Mouse (Mus musculus): ENCODE measurements around the gene Ncoa7.
"Not testable (repeated sequence)": the region's sequence is repeated elsewhere in the genome, so short reads cannot be mapped to it uniquely, and the experiment has no call there.

Gene Ncoa7

GRCm38 (mm10) chr10:30678051-30678450 is 125.1 kb downstream of the Ncoa7 start:
- DNase-seq (ENCODE audit: low read depth in 1 of 2, low spot score in 2 of 2) = no peak

DNA sequence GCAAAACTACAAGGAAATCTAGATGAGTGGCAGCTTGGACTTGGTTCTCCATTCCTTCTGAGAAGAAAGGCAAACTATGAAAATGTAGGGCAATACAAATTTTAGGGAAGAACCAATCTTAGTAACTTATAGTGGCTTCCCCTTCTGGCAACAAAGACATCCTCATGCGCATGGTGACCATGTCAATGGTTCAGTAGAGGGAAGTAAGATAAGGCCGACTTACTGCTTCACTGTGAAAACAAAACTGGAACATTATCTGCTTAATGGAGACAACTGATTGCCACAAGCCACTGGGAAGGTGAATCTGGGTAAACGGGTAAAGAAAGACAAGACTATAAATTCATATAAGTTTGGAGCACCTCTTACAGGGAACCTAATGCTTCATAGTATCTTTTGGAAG is 128.3 kb downstream of the Ncoa7 start:
- DNase-seq (ENCODE audit: low read depth in 1 of 2, low spot score in 2 of 2) = no peak

DNA sequence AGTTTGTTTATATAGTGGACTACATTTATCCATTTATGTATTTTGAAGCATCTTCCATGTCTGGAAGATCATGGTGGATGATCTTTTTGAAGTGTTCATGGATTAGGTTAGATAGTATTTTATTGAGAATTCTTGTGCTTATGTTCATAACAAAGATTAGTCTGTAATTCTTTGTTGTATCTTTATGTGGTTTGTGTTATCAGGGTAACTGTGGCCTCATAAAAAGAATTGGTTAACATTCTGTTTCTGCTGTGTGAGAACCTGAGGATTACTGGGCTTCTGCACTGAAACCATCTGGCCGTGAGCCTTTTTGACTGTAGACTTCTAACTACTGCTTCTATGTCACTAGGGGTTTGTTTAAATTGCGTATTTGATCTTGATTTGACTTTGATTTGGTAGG is 136.5 kb downstream of the Ncoa7 start:
- DNase-seq (ENCODE audit: low read depth in 1 of 2, low spot score in 2 of 2) = no peak

DNA sequence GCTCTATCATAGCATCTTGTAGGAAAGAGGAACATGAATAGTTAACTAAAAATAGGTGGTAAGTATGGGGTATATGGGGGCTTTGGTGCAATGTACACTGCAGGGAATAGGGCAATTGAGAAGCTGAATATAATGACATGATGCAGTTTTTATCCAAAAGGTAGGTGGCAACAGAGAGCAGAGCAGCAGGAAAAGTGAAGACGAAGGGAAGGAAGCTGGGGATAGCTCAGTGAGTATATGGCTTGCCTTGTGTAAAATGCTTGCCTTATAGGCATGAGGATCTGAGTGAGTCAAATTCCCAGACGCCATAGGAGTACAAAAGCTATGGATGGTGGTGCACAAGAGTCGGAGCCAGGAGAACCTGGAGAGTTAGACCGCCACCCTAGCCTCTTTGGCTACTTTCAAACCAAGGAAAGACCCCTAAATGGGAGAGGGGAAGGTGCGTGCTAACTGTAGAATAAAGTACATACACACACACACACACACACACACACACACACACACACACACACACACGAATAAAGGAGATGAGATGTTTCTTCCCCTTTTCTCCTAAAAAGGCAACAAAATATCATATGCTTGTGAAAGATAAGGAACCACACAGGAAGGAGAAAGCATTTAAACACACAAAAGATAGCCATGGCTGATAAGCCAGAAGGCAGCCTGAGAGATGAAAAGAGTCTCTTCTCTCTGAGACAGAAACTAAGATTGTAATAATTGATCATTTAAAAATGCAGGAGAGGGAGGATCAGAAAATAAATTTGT is 142.4 kb downstream of the Ncoa7 start:
- DNase-seq (ENCODE audit: low read depth in 1 of 2, low spot score in 2 of 2) = no peak

GRCm38 (mm10) chr10:30655655-30656054 is 147.5 kb downstream of the Ncoa7 start:
- DNase-seq (ENCODE audit: low read depth in 1 of 2, low spot score in 2 of 2) = no peak

- DNase-seq (ENCODE audit: low read depth in 1 of 2, low spot score in 2 of 2) = no peak
These were observed 155.4 kb downstream of the Ncoa7 start for GRCm38 (mm10) chr10:30647681-30648080.

DNA sequence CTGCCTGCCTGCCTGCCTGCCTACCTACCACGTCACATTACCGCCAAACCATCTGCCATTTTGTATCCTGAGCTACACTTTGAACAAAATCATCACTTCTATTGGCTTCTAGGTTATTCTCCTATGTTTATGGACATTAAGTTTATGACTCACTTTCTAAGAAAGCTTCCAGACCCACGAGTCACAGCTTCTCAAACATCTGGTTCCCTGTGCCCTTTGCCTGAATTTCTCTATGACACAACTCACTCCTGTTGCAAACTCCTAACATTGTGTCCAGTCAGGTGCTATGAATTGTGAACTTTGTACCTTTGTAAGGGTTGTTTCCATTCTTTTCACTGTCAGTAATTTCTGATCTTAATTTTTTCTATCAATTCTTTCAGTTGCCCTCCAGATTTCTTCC is 164.9 kb downstream of the Ncoa7 start:
- DNase-seq (ENCODE audit: low read depth in 1 of 2, low spot score in 2 of 2) = no peak

GRCm38 (mm10) chr10:30636474-30637154 is 166.5 kb downstream of the Ncoa7 start:
- DNase-seq (ENCODE audit: low read depth in 1 of 2, low spot score in 2 of 2) = not testable (repeated sequence)

- no peak for DNase-seq (ENCODE audit: low read depth in 1 of 2, low spot score in 2 of 2)
These were observed 170.4 kb downstream of the Ncoa7 start for GRCm38 (mm10) chr10:30632718-30633117.

- DNase-seq (ENCODE audit: low read depth in 1 of 2, low spot score in 2 of 2) = no peak
These were observed 173.1 kb downstream of the Ncoa7 start for GRCm38 (mm10) chr10:30629977-30630376.

DNA sequence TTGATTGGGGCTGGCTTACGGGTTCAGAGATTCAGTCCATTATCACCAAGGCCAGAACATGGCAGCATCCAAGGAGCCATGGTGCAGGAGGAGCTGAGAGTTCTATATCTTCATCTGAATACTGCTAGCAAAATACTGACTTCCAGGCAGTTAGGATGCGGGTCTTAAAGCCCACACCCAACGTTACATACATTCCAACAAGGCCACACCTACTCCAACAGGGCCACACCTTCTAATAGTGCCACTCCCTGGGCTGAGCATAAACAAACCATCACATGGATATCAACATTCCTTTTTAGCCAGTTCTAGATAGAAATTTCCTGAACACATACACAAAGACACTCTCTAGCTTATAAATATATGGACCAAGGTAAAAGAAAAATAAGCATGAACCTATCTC is 173.6 kb downstream of the Ncoa7 start, which contains the start of gene Hint3:
Gene Hint3 (minus strand): TSS at position 120 of the 400 bp plus-strand sequence.
- no peak for DNase-seq (ENCODE audit: low read depth in 1 of 2, low spot score in 2 of 2)

GRCm38 (mm10) chr10:30628444-30628843 is 174.7 kb downstream of the Ncoa7 start:
- DNase-seq (ENCODE audit: low read depth in 1 of 2, low spot score in 2 of 2) = not testable (repeated sequence)

- DNase-seq (ENCODE audit: low read depth in 1 of 2, low spot score in 2 of 2) = no peak
These were observed 175.6 kb downstream of the Ncoa7 start for GRCm38 (mm10) chr10:30627548-30627947.

DNA sequence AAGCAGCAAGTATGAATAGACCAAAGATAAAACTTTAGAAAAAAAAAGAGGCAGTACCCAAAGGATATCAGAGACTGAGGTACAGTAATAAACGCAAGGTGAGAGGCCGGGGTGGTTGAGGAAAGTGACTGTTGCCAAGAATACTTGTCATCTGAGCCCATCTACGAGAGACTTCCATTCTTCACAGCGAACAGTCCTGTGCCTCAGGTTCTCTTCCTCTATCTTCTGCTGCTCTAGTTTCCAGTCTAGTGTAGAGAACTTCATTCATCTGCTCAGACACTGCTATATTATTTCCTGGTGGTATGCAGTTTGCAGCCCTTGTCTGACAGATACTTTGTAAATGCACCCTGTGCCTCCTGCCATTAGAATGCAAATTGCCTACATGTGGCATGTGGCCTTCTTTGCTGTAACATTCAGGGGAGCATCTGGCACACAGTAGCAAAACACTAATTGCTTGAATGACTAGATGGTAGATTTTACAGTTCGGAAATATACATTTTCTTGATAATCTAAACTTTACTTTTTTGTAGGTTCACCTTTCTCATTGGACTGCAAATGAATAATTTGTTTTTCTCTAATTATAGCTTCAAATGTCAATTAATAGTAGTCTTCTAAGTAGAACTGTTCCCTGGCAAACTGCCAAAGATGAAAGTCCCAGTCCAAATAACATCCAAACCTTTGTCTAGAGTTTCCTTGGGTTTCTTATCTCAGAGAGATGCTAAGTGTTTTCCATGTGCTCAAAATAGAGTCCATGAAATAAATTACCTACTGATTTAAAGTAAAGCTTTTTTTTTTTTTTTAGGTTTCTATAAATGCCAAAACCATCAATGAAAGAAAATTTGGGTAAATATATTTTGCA is 178.7 kb downstream of the Ncoa7 start:
- DNase-seq (ENCODE audit: low read depth in 1 of 2, low spot score in 2 of 2) = no peak

DNA sequence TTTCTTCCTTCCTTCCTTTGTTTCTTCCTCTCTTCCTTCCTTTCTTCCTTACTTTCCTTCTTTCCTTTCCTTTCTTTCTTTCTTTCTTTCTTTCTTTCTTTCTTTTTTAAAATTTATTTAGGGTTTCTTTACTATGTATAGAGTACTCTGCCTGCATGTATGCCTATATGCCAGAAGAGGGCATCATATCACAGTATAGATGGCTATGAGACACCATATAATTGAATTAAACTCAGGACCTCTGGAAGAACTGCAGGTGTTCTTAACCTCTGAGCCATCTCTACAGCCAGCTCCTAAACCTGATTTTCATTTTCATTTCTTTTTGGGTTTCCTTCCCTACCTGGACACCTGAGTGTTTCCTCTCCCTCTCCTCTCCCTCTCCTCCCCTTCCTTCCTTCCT is 180.2 kb downstream of the Ncoa7 start:
- DNase-seq (ENCODE audit: low read depth in 1 of 2, low spot score in 2 of 2) = no peak

- no peak for DNase-seq (ENCODE audit: low read depth in 1 of 2, low spot score in 2 of 2)
These were observed 184.3 kb downstream of the Ncoa7 start for GRCm38 (mm10) chr10:30618918-30619210.

DNA sequence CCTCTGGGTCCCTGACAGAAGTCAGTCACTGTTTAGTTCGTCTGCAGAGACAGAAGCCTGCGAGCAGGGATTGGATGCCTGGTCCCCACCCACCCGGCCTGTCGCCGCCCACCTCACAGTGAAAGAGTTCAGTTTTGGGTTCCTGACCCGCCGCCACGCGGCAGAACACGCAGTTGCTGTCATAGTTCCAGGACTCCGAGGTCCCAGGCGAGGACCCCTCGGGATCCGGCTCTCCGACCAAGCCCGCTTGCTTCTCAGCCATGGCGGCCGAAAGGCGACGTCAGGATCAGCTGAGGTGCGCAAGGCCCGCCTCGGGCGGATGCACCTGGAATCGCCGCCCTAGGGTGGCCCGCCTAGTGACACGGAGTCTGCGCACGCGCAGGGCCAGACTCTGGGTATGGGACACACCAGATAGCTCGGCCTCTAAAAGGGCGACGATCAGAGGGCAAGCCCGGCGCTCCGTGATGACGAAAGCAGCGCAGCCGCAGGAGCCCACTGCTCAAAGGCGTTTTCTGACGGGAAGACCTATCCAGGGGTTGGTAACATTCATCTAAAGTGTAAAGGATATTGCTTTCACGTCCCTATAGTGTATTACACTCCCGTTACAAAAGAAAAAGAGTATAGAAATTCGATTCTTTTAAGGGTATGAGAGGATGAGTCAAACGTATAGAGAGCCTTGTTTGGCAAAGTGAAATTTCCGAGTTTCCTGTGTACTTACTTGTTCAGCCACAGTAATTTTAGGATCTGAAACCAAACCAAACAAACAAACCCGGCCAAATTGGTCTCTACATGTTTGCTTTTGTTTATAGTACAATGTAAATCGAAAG is 184.8 kb downstream of the Ncoa7 start:
- peak; percentile 95 to 97 for DNase-seq (ENCODE audit: low read depth in 1 of 2, low spot score in 2 of 2)

- no peak for DNase-seq (ENCODE audit: low read depth in 1 of 2, low spot score in 2 of 2)
These were observed 190.1 kb downstream of the Ncoa7 start for GRCm38 (mm10) chr10:30613039-30613438.

- no peak for DNase-seq (ENCODE audit: low read depth in 1 of 2, low spot score in 2 of 2)
These were observed 193.5 kb downstream of the Ncoa7 start for GRCm38 (mm10) chr10:30609614-30610013.

GRCm38 (mm10) chr10:30608109-30608508 is 195.0 kb downstream of the Ncoa7 start:
- no peak for DNase-seq (ENCODE audit: low read depth in 1 of 2, low spot score in 2 of 2)

DNA sequence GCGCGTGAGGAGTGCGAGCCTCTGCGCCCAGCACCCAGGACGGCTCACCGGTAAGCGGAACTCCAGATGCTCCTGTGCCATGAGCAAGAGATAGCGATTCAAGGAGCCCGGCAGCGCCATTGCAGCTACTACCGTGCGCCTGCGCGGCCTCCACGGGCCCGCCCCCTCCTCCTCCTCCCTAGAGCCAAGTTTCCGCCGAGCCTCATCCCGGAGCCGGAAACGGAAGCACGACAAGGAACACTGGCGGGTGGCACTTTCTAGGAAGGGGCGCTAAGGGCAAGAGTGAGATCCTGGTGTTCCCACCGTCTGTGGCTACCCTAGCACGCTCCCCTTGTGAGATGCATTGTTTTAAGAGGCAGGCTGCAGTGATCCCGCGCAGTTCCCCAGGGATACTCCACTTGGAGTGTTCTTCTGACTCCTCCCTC is 202.6 kb downstream of the Ncoa7 start, which contains the start of gene Trmt11:
Gene Trmt11 (minus strand): TSS at position 208 of the 425 bp plus-strand sequence.
- peak; percentile 58 to 67 for DNase-seq (ENCODE audit: low read depth in 1 of 2, low spot score in 2 of 2)
